In the genomic region with DNA sequence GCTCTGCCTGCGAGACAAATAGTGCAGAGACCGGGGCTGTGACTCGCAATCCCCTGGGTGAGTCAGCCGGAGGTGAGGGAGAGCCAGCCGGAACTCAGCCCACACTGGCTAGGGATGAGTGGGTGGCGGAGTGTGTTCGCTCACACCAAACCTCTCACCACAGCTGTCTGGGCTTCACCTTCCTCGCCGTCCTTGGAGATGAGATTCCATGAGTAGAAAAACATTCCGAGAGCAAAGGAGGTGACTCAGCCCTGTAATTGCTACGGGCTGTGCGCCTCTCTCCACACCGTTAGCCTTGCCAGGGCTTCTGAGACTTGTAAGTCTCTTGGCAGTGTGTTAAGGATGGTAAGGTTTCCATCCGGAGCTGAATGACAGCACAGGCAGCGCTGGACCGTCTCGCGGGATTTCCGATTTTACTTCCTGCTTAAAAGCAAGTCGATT, we compare ENCODE assay signal across 9 mouse cellular contexts.
DNase-seq lines count a peak whose midpoint lies in the region; ATAC-seq and TF ChIP-seq lines count a peak whose summit lies in the region.
"Had no signal": no experiment of that assay in that cellular context is flagged by ENCODE, and none has a peak within 500 bp of the region (broad histone marks: within the 10 kb centered on the region; RNA-seq: fewer than 3 reads in every experiment).

No protein-coding gene starts in this region.

- no peaks in the 10 kb centered on the region for H3K4me1 ChIP-seq in forebrain, postnatal 0 days (ENCODE audit: insufficient read depth)
- H3K4me1 ChIP-seq in forebrain, embryonic 15.5 days, result no peaks in the 10 kb centered on the region

- WGBS in forebrain, postnatal 0 days, result 85% methylated on average over 20 of the region's 20 CpGs
- WGBS in forebrain, embryonic 15.5 days, result 87% methylated on average over 20 of the region's 20 CpGs

- H3K4me3 ChIP-seq in forebrain, postnatal 0 days (ENCODE audit: low read depth, low read length), result no peak overlapping the region
- no peak overlapping the region for H3K4me3 ChIP-seq in forebrain, embryonic 15.5 days

- H3K9ac ChIP-seq in forebrain, postnatal 0 days, result no peak overlapping the region
- H3K9ac ChIP-seq in forebrain, embryonic 15.5 days (replicated peaks), result no peak overlapping the region

- H3K4me2 ChIP-seq in forebrain, postnatal 0 days (ENCODE audit: low read depth), result no peak overlapping the region
- H3K4me2 ChIP-seq in forebrain, embryonic 15.5 days (replicated peaks), result no peak overlapping the region

- no peaks in the 10 kb centered on the region for H3K36me3 ChIP-seq in forebrain, postnatal 0 days (ENCODE audit: insufficient read depth)
- H3K36me3 ChIP-seq in forebrain, embryonic 15.5 days, result no peaks in the 10 kb centered on the region

- no peak for DNase-seq in forebrain, postnatal 0 days
- DNase-seq in MN1 (ENCODE audit: low spot score), result peak; percentile 89
- peak; percentile 63 for DNase-seq in frontal cortex, postnatal 36 days (ENCODE audit: low spot score in 2 of 2)
- DNase-seq in left cerebral cortex, adult 8-10 months (ENCODE audit: low spot score in 2 of 2), result peak; percentile 15 to 77
- DNase-seq in cerebellum, adult 11-12 months, result no peak

- ATAC-seq in forebrain, postnatal 0 days, result peak; percentile 70
- ATAC-seq in forebrain, embryonic 15.5 days (replicated peaks), result no peak
- no peak for ATAC-seq in erythroblast, adult 5-6 weeks (replicated peaks; ENCODE audit: low FRiP score, poor library complexity, severe bottlenecking)
- no peak for ATAC-seq in megakaryocyte progenitor cell, adult 5-6 weeks (replicated peaks; ENCODE audit: poor library complexity)

- TF ChIP-seq CTCF in forebrain, postnatal 0 days (IDR thresholded peaks at IDR 0.05; ENCODE audit: low read depth), result no peak

- no peaks in the 10 kb centered on the region for H3K27me3 ChIP-seq in forebrain, postnatal 0 days (ENCODE audit: insufficient read depth, low read length)
- H3K27me3 ChIP-seq in forebrain, embryonic 15.5 days, result no peaks in the 10 kb centered on the region
- H3K27me3 ChIP-seq: CH12.LX had no signal

- no peaks in the 10 kb centered on the region for H3K9me3 ChIP-seq in forebrain, postnatal 0 days (ENCODE audit: low read length)
- H3K9me3 ChIP-seq in forebrain, embryonic 15.5 days, result no peaks in the 10 kb centered on the region

- no peak overlapping the region for H3K27ac ChIP-seq in forebrain, postnatal 0 days (ENCODE audit: low read depth, low read length)
- no peak overlapping the region for H3K27ac ChIP-seq in forebrain, embryonic 15.5 days (replicated peaks)

Comparison
In these comparisons a context has a peak if more than half of its experiments do, and no peak if none do; other contexts are left out.
1. DNase-seq: peak in MN1 (single experiment), frontal cortex, postnatal 36 days (2 of 2) and left cerebral cortex, adult 8-10 months (2 of 2); none in forebrain, postnatal 0 days (single experiment) and cerebellum, adult 11-12 months (single experiment).